Mouse (Mus musculus) MEL (cell line): ENCODE data around the gene Dop1a. TPM values are rescaled to one million over a fixed set of nuclear protein-coding genes. Genes with fewer than 3 reads are reported as not detected.

Experiments
- DNase-seq: peaks from one replicate; pipeline ENCODE4 v3.0.0; 2011; ENCODE audit warnings: low read depth, low spot score
- H3K27ac ChIP-seq: 2 replicates; pipeline ENCODE4 v1.5.1; 2012; ENCODE audit warnings: low read depth, mild to moderate bottlenecking, control low read depth, low read length, moderate library complexity; ENCODE audit not compliant: control insufficient read depth
- H3K27me3 ChIP-seq, 2 experiments: fragments of 150-350 bp in 1 of 2; sonication (generic) in 1 of 2; 2 replicates each; pipeline ENCODE4 v1.6.1; 2012; ENCODE audit warnings: low read length in 2 of 2, mild to moderate bottlenecking in 2 of 2, improper control_type of control experiment in 1 of 2, moderate library complexity in 1 of 2; ENCODE audit not compliant: insufficient read depth in 2 of 2, control insufficient read depth in 1 of 2
- H3K36me3 ChIP-seq, 2 experiments: 2 replicates each; pipeline ENCODE4 v1.6.1; 2012 to 2014; ENCODE audit warnings: low read length in 2 of 2, improper control_type of control experiment in 1 of 2, inconsistent platforms in 1 of 2, mild to moderate bottlenecking in 1 of 2; ENCODE audit not compliant: insufficient read depth in 2 of 2, control insufficient read depth in 1 of 2
- H3K4me1 ChIP-seq, 2 experiments: fragments of 150-350 bp in 1 of 2; sonication (generic) in 1 of 2; 2 replicates each; pipeline ENCODE4 v1.6.1; 2012; ENCODE audit warnings: low read length in 2 of 2, improper control_type of control experiment in 1 of 2, mild to moderate bottlenecking in 1 of 2; ENCODE audit not compliant: insufficient read depth in 2 of 2, control insufficient read depth in 1 of 2
- H3K4me3 ChIP-seq, 2 experiments: fragments of 150-350 bp in 1 of 2; sonication (generic) in 1 of 2; 2 replicates each; pipeline ENCODE4 v1.5.1; 2012; ENCODE audit warnings: low read depth in 2 of 2, low read length in 2 of 2, mild to moderate bottlenecking in 2 of 2, moderate library complexity in 2 of 2, control low read depth in 1 of 2, improper control_type of control experiment in 1 of 2; ENCODE audit not compliant: control insufficient read depth in 1 of 2, insufficient read depth in 1 of 2
- H3K79me2 ChIP-seq: 2 replicates; pipeline ENCODE4 v1.6.1; 2012; ENCODE audit warnings: mild to moderate bottlenecking, low read length, moderate library complexity; ENCODE audit not compliant: control insufficient read depth, poor library complexity, insufficient read depth
- H3K9ac ChIP-seq: 2 replicates; pipeline ENCODE4 v1.6.1; 2012; ENCODE audit warnings: low read depth, mild to moderate bottlenecking, control low read depth, low read length, moderate library complexity; ENCODE audit not compliant: control insufficient read depth, poor library complexity, severe bottlenecking
- H3K9me3 ChIP-seq: fragments of 150-350 bp; sonication (generic); replicated peaks from 2 replicates; pipeline ENCODE4 v1.6.1; 2012; ENCODE audit warnings: mild to moderate bottlenecking, low read length, improper control_type of control experiment, moderate library complexity; ENCODE audit not compliant: insufficient read depth
- BHLHE40 ChIP-seq: IDR thresholded peaks from 2 replicates; pipeline ENCODE4 v1.6.1; 2012; ENCODE audit warnings: low read depth, mild to moderate bottlenecking, inconsistent platforms, low read length, improper control_type of control experiment, borderline replicate concordance
- CHD1 ChIP-seq: IDR thresholded peaks from 2 replicates; pipeline ENCODE4 v1.6.1; 2012; ENCODE audit warnings: low read depth, mild to moderate bottlenecking, inconsistent platforms, low read length, improper control_type of control experiment
- CTCF ChIP-seq, 3 experiments: IDR thresholded peaks in 2 of 3; conservative IDR thresholded peaks in 1 of 3; 2 replicates each; pipeline ENCODE4 v1.5.1; 2011 to 2012; ENCODE audit warnings: low read length in 3 of 3, low read depth in 2 of 3, mild to moderate bottlenecking in 2 of 3, improper control_type of control experiment in 1 of 3, inconsistent platforms in 1 of 3, mixed read lengths in 1 of 3, moderate library complexity in 1 of 3; ENCODE audit not compliant: control insufficient read depth in 1 of 3, insufficient read depth in 1 of 3, poor library complexity in 1 of 3, severe bottlenecking in 1 of 3
- GATA1 ChIP-seq: IDR thresholded peaks from 2 replicates; pipeline ENCODE4 v1.6.1; 2011; ENCODE audit warnings: low read depth, low read length, improper control_type of control experiment
- HCFC1 ChIP-seq: IDR thresholded peaks from 2 replicates; pipeline ENCODE4 v1.6.1; 2012; ENCODE audit warnings: low read depth, mild to moderate bottlenecking, inconsistent platforms, low read length, improper control_type of control experiment, moderate library complexity
- KAT2A ChIP-seq: conservative IDR thresholded peaks from 2 replicates; pipeline ENCODE4 v1.6.1; 2012; ENCODE audit warnings: low read depth, low read length, improper control_type of control experiment, inconsistent platforms
- MAX ChIP-seq: IDR thresholded peaks from 2 replicates; pipeline ENCODE4 v1.6.1; 2011; ENCODE audit warnings: low read length, improper control_type of control experiment
- MAZ ChIP-seq: IDR thresholded peaks from 2 replicates; pipeline ENCODE4 v1.6.1; 2012; ENCODE audit warnings: low read depth, mild to moderate bottlenecking, inconsistent platforms, low read length, improper control_type of control experiment
- MXI1 ChIP-seq: IDR thresholded peaks from 2 replicates; pipeline ENCODE4 v1.6.1; 2011; ENCODE audit warnings: mild to moderate bottlenecking, low read depth, low read length, improper control_type of control experiment
- MYB ChIP-seq: IDR thresholded peaks from 2 replicates; pipeline ENCODE4 v1.6.1; 2011; ENCODE audit warnings: mild to moderate bottlenecking, low read depth, low read length, improper control_type of control experiment
- MYC ChIP-seq: IDR thresholded peaks from 2 replicates; pipeline ENCODE4 v1.6.1; 2011; ENCODE audit warnings: low read depth, mild to moderate bottlenecking, low read length, improper control_type of control experiment, moderate library complexity
- NELFE ChIP-seq: IDR thresholded peaks from 2 replicates; pipeline ENCODE4 v1.6.1; 2011; ENCODE audit warnings: low read depth, low read length, improper control_type of control experiment
- NRF1 ChIP-seq: IDR thresholded peaks from 2 replicates; pipeline ENCODE4 v1.6.1; 2014; ENCODE audit warnings: low read depth, mild to moderate bottlenecking, inconsistent platforms, low read length, improper control_type of control experiment, moderate library complexity; ENCODE audit not compliant: poor library complexity, insufficient read depth, severe bottlenecking
- POLR2A ChIP-seq, 2 experiments: IDR thresholded peaks; 2 replicates each; pipeline ENCODE4 v1.6.1; 2011 to 2012; ENCODE audit warnings: low read length in 2 of 2, mild to moderate bottlenecking in 2 of 2, control low read depth in 1 of 2, improper control_type of control experiment in 1 of 2, low read depth in 1 of 2, moderate library complexity in 1 of 2; ENCODE audit not compliant: control insufficient read depth in 1 of 2, insufficient read depth in 1 of 2, poor library complexity in 1 of 2
- RAD21 ChIP-seq: IDR thresholded peaks from 2 replicates; pipeline ENCODE4 v1.6.1; 2011; ENCODE audit warnings: mild to moderate bottlenecking, low read depth, low read length, improper control_type of control experiment
- SIN3A ChIP-seq: IDR thresholded peaks from 2 replicates; pipeline ENCODE4 v1.6.1; 2012; ENCODE audit warnings: low read length, improper control_type of control experiment, inconsistent platforms
- SMC3 ChIP-seq: IDR thresholded peaks from 2 replicates; pipeline ENCODE4 v1.6.1; 2011; ENCODE audit warnings: low read depth, low read length, improper control_type of control experiment
- USF2 ChIP-seq, 2 experiments: IDR thresholded peaks; 2 replicates each; pipeline ENCODE4 v1.6.1; 2011 to 2012; ENCODE audit warnings: improper control_type of control experiment in 2 of 2, low read length in 2 of 2, borderline replicate concordance in 1 of 2, inconsistent platforms in 1 of 2, low read depth in 1 of 2, mild to moderate bottlenecking in 1 of 2; ENCODE audit not compliant: insufficient read depth in 1 of 2
- ZC3H11A ChIP-seq: IDR thresholded peaks from 2 replicates; pipeline ENCODE4 v1.6.1; 2012; ENCODE audit warnings: low read depth, mild to moderate bottlenecking, inconsistent platforms, low read length, improper control_type of control experiment
- ZKSCAN1 ChIP-seq: IDR thresholded peaks from 2 replicates; pipeline ENCODE4 v1.6.1; 2012; ENCODE audit warnings: low read depth, mild to moderate bottlenecking, inconsistent platforms, low read length, improper control_type of control experiment, moderate library complexity
- ZMIZ1 ChIP-seq: IDR thresholded peaks from 2 replicates; pipeline ENCODE4 v1.6.1; 2012; ENCODE audit warnings: low read depth, mild to moderate bottlenecking, inconsistent platforms, low read length, improper control_type of control experiment, moderate library complexity
- ZNF384 ChIP-seq: IDR thresholded peaks from 2 replicates; pipeline ENCODE4 v1.6.1; 2012; ENCODE audit warnings: low read depth, mild to moderate bottlenecking, inconsistent platforms, low read length, improper control_type of control experiment
- polyA plus RNA-seq, 2 experiments: library from polyadenylated mRNA; stranded (reverse) in 1 of 2; unstranded in 1 of 2; fragments of >175 nt in 1 of 2; fragments of >200 nt in 1 of 2; gene quantifications; 2 replicates each; pipeline versions ENCODE4 v1.2.1 to v1.2.4; 2012; ENCODE audit warnings: low replicate concordance in 2 of 2, low read depth in 1 of 2; ENCODE audit not compliant: insufficient read length in 2 of 2, insufficient read depth in 1 of 2, missing spikeins in 1 of 2
- total RNA-seq: library from RNA; depleted of rRNA; stranded (reverse); fragments of 300-350 nt; gene quantifications from 2 replicates; pipeline ENCODE4 v1.2.3, GENCODE M21; 2012

The Dop1a gene
- total and polyA plus RNA-seq, 3 experiments: 15.0 to 16.8 TPM; not detected in 1

GRCm38 (mm10) chr9:86572636-86573291 lies 105.8 kb downstream of the Dop1a start:
- H3K36me3 ChIP-seq: no peaks in the 10 kb centered on the region; a peak in 1 of 4 replicates
- H3K9me3 ChIP-seq: no peaks in the 10 kb centered on the region
- H3K4me1 ChIP-seq: peaks cover 0 to 6% of the 10 kb centered on the region in 2 experiments; a peak in 2 of 4 replicates
- H3K27me3 ChIP-seq: no peaks in the 10 kb centered on the region
- H3K27ac ChIP-seq: no peak overlapping the region
- TF ChIP-seq MYB (no peak), MXI1 (peak; percentile 84), ZMIZ1 (no peak), NRF1 (no peak), ZKSCAN1 (no peak), GATA1 (0 out of 2 replicates have a peak, but pooled peaks have one; percentile 5), SIN3A (peak; percentile 82), MAX (peak; percentile 72), SMC3 (peak; percentile 86), POLR2A (IDR thresholded peaks at IDR 0.05; ENCODE audit: control insufficient read depth in 1 of 2, insufficient read depth in 1 of 2, low read depth in 1 of 2, low read length in 2 of 2, poor library complexity in 1 of 2) (no peak), KAT2A (no peak), HCFC1 (peak; percentile 38; the same call in 1 of the 2 replicates), ZC3H11A (peak; percentile 78), MYC (peak; percentile 69; the same call in 1 of the 2 replicates), CTCF (IDR thresholded peaks at IDR 0.05 in 2 of 3, conservative IDR thresholded peaks at IDR 0.05 in 1 of 3; ENCODE audit: control insufficient read depth in 1 of 3, insufficient read depth in 1 of 3, low read depth in 2 of 3, low read length in 3 of 3, poor library complexity in 1 of 3, severe bottlenecking in 1 of 3) (peak; percentile 79 to 90 (median 81)), BHLHE40 (0 out of 2 replicates have a peak, but pooled peaks have one; percentile 5), RAD21 (peak; percentile 82), MAZ (no peak)
- TF ChIP-seq, all 39 proteins: peak for 11
- Histone ChIP-seq H3K4me3 (peak overlapping the region; percentile 96 to 98), H3K79me2 (peaks cover 2% of the 10 kb centered on the region; the same call in 1 of the 2 replicates), H3K9ac (peak overlapping the region; percentile 76)
- peak; percentile 90 for DNase-seq

GRCm38 (mm10) chr9:86573616-86574303 lies 106.8 kb downstream of the Dop1a start:
- Histone ChIP-seq H3K79me2 (peaks cover 2% of the 10 kb centered on the region; the same call in 1 of the 2 replicates), H3K9me3 (no peaks in the 10 kb centered on the region), H3K4me3 (no peak overlapping the region), H3K9ac (no peak overlapping the region), H3K4me1 (peaks cover 0 to 6% of the 10 kb centered on the region in 2 experiments; a peak in 2 of 4 replicates), H3K36me3 (no peaks in the 10 kb centered on the region; a peak in 1 of 4 replicates), H3K27me3 (no peaks in the 10 kb centered on the region), H3K27ac (no peak overlapping the region)
- TF ChIP-seq CHD1: no peak
- no peak for TF ChIP-seq MAZ
- TF ChIP-seq KAT2A: no peak
- no peak for TF ChIP-seq ZC3H11A
- no peak for TF ChIP-seq USF2 (IDR thresholded peaks at IDR 0.05; ENCODE audit: borderline replicate concordance in 1 of 2, insufficient read depth in 1 of 2, low read depth in 1 of 2, low read length in 2 of 2)
- no peak for TF ChIP-seq NELFE
- TF ChIP-seq ZNF384: no peak
- DNase-seq: no peak
